Mouse (Mus musculus) adrenal gland, postnatal 14 days (tissue): ENCODE measurements around the gene Mill2. TPM values are rescaled to one million over a fixed set of nuclear protein-coding genes. Genes with fewer than 3 reads are reported as not detected.
"Not testable (repeated sequence)": the region's sequence is repeated elsewhere in the genome, so short reads cannot be mapped to it uniquely, and the experiment has no call there.

ENCODE experiments used
- DNase-seq: peaks from one replicate; pipeline ENCODE4 v3.0.0; 2021; ENCODE audit warnings: mixed read lengths
- long read RNA-seq, 2 experiments: library from polyadenylated mRNA; stranded (forward); transcript quantifications; one replicate each; pipeline ENCODE4 v2.0.0; 2021
- total RNA-seq: library from RNA; stranded (reverse); gene quantifications from 2 replicates; pipeline ENCODE4 v1.2.3, GENCODE M21; 2021

Mill2 gene
- total RNA-seq = 5.1 and 6.3 TPM in 2 replicates
- long read RNA-seq, experiment 1, partial matches to known transcripts = 0 of 8 reads
- long read RNA-seq, experiment 1, other reads (novel, unspliced or antisense) = 6 of 8 reads
- long read RNA-seq, experiment 2, partial matches to known transcripts = 0 of 3 reads
- long read RNA-seq, experiment 2, other reads (novel, unspliced or antisense) = 3 of 3 reads

DNA sequence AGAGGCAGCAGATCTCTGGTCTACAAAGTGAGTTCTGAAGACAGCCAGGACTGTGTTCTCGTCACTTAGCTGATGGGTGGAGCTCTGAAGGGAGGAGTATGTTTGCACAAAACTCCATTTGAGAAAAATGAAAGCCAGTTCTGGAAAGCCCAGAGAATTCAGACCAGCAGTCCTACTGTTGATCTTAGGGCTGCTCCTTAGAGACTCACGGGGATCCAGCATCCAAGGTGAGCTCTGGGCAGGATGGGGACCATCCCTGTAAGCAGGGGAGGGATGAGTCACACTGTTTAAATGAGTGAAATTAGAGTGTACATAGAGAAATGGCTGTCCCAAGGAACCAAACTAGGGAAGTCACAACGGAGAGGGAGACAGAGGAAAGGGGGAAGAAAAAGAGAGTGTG lies at the start of gene Mill2:
TSS of gene Mill2 (plus strand) at position 102 of the 400 bp plus-strand sequence.
- DNase-seq = peak; percentile 17

DNA sequence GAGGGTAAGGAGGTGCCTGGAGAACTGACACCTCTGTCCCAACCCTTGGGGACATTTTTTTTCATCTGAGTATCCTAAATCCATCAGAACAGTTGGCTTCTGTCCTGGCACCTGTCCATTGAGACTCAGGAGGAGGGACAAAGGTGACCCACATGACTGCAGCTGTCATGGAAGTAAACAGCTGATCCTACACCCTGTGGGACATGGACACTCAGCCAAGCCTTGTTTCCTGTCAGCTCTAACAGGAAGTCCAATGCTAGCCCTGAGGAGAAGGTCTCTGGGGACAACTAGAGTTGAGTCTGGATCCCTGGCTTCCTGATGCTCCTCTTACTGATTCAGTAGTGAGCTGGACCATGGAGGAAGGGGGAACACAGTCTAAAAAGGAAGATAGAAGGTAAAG lies 49.1 kb upstream of the Mill2 start:
- DNase-seq = not testable (repeated sequence)

DNA sequence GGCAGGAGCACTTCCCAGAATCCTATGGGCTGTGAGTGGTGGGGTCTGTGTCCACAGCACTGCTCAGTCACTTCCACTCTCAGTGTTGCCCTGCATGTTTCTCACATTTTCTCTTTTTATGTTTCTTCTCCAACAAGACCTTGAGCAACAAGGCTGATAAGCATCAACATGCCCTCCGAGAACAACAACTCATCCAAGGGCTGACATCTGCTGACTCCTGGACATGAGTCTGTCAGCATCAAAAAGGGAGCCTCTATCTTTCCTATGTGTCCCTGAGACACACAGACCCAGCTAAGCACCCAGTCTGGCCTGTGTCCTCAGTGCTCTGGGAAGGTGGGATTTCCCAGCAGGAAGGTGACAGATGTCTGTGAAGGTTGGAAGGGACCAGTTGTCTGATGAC lies 41.3 kb upstream of the Mill2 start, which contains the start of gene Psg19:
TSS of gene Psg19 (minus strand) at position 101 of the 400 bp plus-strand sequence.
- DNase-seq = no peak

DNA sequence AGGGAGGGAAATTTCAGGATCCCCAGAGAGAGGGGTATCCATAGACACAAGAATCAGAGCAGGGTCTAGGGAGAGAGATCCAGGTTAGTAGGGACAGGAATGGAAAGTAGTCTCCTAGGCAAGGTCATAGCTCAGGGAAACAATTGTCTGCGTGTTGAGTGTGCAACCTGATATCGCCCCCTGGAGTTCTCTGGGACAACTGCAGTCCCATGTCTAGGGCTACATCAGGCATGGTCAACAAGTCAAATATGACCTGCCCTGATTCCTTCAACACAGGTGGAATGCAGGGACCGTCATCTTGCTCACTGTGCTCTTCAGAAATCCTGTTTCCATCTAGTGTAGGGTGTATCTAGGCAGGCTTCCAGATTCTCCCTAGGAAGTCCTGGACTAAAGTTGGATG lies 40.6 kb upstream of the Mill2 start:
- no peak for DNase-seq

DNA sequence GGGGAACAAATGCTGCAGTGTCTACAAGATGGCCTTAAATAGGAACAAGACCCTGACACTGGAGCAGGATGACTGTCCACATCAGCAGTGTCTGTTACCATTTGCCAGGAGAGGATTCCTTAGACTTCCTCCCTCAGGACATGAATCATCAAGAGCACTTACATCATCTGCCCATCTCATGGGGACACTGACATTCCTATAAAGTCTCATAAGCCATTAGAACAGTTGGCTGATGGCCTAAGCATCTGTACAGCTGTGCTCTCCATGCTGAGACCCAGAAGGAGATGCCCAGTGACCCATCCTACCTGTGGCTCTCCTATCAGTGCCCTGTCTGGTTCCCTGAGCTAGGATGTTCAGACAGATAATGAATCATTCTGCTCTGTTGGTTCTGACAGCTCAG lies 36.2 kb upstream of the Mill2 start:
- no peak for DNase-seq

DNA sequence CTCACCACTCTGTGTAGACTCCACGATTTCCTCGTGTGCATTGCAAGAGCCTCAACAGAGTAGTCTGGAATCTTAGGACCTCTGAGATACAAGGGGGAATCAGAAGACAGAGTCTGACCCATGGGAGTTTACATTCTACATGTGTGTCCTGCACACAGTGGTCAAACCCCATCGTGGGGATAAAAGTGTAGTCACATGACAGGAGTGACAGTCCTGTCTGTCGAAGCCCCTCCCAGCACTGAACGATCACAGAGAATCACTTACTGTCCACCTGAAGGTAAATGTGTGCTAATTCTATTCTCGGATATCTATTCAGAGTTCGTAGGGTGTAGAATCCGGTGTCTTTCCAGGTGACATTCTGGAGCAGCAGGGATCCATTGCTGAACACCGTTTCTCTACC lies 21.5 kb upstream of the Mill2 start:
- DNase-seq = no peak

DNA sequence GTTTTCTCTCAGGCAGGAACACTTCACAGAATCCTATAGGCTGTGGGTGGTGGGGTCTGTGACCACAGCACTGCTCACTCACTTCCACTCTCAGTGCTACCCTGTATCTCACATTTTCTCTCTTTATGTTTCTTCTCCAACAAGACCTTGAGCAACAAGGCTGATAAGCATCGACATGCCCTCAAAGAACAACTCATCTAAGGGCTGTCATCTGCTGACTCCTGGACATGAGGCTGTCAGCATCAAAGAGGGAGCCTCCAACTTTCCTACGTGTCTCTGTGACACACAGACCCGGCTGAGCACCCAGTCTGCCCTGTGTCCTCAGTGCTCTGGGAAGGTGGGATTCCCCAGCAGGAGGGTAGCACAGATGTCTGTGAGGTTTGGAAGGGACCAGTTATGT lies 18.3 kb upstream of the Mill2 start, which contains the start of gene Psg17:
TSS of gene Psg17 (minus strand) at position 101 of the 400 bp plus-strand sequence.
- DNase-seq = no peak

DNA sequence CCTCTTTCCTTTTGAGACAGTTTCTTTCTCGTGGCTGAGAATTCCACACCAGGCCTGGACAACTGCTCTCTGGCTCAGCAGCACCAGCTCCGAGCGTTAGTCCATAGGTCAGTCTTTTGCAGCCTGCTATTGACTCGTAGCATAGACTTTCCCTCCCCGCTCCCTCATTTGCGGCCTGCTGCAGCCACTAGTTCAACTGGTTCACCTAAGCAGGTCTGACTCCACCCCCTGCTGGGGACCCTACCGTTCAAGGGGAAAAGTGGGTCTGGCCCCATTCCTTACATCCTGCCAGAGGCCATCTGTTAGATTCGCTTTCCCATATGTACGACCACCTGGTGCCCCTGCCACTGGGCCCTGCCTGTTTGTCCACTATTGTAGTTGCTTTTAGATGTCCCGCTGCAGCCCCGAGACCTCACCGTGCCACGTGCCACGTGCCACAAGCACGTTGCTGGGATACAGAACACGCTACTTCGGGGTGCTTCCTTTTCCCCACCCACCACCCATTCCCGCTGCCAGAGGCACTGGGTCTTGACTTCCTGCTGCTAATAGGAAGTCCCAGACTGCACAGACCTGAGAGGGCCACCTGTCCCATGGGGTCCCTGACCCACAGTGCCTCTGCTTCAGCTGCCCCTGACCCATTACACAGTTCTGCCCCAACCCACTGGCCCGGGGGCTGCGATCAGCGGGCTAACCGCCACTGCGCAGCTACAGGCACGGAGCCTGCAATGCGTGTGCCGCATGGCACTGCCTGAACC lies 11.8 kb upstream of the Mill2 start:
- DNase-seq = no peak

DNA sequence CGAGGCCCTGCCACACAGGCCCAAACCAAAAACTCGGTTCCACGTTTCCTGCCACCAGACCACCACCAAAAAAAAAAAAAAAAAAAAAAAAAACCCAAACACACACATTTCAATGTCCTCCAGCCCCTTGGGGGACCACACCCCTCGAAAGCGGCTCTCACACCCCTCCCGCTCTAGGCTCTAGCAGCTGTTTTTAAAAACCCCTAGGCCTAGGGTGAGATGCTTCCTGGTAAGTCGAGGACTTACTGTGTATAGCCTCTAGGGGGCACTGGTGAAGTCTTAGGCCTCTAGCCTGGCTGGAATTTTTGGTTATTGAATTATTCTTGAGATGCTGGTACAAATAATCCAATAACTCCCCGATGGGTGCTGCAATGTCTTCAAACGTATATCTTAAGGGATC lies 11.2 kb upstream of the Mill2 start:
- peak; percentile 11 for DNase-seq

DNA sequence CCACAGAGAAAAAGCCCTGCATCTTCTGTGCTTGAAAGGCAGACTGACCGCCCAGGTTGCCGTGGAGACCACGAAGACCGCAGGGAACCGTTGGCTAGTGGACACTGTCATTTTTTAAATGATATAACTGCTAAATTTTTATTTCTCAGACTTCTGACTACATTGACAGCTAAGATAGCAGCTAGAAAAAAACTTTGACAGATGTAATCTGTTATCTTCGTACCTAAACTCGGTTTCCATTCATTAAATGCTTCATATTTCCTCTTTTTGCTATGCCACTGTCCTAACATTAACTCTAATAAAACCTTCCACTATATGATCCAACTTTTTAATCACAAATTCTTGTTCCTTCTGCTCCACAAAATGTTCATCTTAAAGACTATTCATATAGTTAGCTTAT lies 10.2 kb upstream of the Mill2 start:
- no peak for DNase-seq

DNA sequence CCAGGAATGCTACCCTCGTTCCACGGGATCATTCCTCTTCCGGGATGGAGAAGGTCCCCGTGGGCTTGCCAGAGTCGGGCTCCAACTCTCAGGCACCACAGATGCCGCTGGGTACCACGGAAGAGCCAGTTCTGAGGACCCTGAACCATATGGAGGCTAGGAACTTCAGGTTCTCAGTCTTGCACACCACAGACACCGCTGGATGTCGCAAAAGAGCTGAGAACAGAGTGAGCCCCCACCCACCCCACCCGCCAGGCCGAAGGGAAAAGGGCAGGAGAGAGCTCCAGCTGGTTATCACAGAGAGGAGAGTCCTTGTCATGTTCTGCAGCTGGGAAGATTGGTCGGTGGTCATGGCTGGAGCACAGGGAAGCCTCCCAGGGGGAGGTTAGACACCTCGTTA lies 7.5 kb upstream of the Mill2 start:
- DNase-seq = peak; percentile 21

DNA sequence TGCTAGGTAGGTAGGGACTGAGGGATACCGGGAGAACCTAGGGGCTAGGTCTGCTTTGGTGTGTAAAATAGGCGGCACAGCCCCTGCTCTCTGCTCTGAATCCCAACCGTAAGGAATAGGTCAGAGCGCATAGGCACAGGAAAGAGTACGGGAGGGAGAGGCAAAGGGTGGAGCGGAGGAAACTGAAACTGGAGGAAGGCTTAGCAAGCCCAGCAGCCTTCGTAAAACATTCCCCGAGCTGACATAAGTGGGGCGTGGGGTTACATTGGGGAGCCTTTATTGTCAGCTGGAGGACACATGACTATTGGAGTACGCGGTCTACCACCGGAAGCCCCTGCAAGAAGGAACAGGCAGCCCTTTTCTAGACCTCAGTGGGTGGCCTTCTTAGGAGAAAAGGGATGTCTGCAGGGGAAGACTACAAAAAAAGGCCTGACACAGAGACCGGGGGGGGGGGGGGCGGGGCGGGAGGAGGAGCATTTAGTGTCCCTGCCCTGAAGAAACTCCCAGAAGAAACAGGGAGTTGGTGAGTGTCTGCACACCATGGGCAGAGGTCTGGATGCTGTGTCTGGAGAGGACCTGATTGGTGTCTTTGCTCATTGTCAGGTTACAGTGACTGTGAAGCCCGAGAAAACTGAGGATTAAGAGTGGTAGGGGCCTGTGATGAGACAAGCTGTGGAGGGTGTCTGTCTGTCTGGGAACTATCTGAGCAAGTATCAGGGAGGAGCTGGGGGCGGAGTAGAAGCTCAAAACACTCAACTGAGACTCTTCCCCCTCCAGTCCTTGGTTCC lies 814 bp downstream of the Mill2 start:
- DNase-seq = peak; percentile 52

DNA sequence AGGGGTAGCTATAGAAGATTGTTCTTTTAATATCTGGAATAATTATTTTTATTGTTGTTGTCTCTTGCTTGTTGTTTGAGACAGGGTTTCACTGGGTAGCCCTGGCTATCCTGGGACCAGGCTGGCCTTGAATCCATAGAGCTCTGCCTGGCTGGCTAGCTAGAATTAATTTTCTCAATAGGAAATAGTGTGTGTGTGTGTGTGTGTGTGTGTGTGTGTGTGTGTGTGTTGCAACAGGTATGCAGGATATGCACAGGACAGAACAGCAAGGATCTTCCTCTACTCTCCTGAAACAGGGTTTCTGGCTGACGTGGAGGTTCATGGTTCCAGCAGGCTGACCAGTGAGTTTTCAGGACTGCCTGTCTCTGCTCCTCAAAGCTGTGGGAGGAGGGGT lies 1.4 kb downstream of the Mill2 start:
- no peak for DNase-seq

DNA sequence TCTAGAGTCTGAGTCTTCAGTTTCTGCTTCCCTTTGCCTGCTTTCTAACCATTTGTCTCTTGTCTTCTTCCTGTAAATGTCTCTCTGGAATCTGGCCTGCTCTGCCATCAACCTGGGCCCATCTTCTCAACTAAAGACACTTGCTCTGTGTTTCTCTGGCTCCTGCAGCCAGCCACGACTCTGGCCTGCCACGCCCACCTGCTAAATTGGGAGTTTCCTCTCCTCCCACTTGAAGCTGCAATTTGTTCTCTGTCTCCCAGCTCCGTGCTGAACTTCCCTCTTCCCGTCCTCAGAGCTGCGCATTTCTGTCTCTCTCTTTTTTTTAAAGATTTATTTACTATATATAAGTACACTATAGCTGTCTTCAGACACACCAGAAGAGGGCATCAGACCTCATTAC lies 5.0 kb downstream of the Mill2 start:
- no peak for DNase-seq

DNA sequence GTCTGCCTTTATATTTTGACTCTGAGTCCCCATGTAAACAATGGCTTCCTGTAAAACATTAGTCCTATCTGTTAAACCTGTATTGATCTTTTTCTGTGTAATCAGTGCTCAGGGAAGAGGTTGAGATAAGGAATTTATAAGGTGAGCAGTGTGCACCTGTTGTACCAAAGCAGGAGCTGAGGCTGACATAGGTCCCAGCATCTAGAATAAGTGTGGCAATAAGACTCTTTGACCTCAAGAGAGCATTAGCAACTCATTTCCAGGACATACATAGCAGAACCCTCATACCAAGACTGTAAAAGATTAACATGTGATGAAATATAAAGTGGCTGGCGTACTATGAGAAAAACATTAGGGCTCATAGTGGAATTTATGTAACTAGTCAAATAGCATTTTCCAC lies 8.6 kb downstream of the Mill2 start:
- DNase-seq = no peak

DNA sequence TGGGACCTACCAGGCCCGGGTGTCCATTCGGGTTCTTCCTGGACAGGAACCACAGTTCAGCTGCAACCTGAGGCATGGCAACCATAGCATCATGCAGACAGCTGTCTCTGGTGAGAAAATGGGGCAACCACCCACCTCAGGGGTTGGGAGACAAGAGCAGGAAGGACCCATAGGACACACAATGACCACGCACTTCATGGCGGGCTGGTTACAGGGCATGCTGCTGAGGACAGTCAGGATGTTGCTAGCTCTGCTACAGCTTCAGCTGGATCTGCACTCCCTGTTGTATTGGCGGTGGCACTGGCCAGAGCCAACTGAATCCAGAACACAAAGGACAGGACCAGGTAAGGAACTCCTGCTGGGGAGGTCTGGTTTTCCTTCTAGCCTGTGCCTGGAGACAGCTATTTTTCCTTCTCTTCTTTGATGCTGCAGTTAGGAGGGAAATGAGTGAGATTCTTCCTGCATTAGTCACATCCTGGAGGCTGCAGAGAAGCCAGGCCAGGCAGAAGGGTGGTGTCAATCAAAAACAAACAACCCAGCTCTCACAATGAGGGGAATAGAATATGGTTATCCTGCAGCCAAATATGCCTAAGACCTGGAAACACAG lies 18.6 kb downstream of the Mill2 start:
- no peak for DNase-seq

DNA sequence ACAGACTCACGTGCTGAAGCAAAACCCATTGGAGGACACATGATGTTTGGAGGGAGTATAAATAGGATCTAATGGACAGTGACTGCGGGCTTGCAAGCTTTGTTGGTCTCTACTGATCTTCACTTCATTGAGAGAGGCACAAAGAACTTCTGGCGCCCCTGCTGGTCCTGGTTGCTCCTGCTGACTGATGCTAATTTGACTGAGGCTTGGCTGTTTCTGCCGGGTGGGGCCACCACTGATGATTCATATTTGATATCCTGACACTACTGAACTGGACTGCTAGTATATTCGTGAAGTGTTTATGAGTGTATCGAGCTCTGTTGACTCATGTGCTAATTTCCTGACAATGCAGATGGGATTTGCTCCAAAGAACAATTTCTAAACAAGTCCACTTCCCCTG lies 23.0 kb downstream of the Mill2 start:
- no peak for DNase-seq

DNA sequence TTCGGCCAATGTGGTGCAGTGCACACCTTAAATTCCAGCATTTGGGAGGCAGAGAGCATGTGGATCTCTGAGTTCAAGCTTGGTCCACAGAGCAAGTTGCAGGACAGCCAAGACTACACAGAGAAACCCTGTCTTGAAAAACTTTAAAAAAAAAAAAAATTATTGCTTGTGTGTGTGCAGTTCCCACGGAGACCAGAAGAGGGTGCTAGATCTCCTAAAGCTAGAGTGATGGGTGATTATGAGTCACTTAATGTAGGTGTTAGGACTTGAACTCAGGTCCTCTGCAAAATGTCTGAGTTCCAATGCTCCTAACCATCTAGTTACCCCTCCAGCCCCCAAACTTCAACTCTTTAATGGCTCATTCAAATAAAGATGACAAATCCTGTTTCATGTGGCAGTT lies 28.7 kb downstream of the Mill2 start:
- no peak for DNase-seq

DNA sequence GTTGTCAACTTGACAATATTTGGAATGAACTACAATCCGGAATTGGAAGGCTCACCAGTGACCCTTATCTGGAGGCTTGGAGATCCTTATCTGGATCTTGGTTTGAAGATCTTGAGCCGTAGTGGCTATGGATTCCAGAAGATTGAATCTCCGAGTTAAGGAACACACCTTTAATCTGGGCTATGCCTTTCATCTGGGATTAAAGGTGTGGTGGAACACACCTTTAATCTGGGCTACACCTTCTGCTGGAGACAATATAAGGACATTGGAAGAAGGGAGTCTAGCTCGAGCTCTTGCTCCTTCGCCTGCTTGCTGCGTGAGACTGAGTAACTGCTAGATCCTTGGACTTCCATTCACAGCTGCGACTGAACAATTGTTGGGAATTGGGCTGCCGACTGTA lies 31.3 kb downstream of the Mill2 start, which contains the start of gene Pglyrp1:
TSS of gene Pglyrp1 (plus strand) at position 301 of the 400 bp plus-strand sequence.
- DNase-seq = not testable (repeated sequence)

DNA sequence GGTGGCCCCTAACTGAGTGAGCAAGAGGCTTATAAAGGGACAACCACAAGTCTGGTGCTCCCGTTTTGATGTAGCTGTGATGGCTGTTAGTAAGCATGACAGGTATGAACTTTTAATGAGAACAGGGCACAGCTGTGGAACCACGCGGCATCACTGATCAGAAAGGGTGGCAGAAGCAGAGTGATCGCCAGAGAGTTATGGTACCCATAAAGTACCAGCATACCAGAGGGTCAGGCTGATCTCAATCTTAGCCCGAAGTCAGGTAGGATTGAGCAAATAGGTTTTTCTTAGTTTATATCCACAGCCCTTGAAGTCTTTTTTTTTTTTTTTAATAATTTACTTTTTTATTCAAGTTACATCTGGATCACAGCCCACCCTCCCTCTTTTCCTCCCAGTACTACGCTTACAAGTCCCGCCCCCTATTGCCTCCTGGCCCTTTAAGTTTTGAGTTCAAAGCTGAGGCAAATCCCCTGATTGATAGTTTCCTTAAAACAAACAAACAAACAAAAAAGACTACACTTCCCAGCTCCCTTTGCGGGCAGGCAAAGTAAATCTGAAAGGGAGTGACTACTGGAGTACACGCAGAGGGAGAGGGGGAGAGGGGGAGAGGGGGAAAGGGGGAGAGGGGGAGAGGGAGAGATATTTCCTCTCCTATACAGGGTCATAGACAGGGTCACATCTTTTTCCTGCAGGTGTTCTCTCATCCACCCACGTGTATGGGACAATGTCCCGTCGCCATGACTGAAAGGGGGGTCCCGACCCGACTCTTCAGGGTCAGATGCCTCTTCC lies 32.4 kb downstream of the Mill2 start:
- DNase-seq = no peak

DNA sequence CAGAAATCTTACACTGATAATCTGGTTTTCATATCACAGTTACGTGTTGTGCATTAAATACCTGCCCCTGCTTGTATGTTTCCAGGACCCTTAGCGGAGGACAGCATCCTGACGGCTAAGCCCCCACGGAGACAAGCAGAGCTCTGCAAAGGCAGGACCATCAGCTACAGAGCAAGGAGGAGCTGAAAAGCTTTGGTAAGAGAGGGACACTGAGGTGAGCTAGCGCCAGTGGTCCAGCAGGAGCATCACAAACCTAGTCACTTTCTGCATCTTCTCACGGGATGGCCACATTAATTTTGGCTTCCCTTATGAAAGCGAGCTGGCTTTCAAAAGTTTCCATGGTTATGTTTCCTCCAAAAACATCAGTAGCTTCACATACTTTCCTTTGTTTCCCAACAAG lies 33.0 kb downstream of the Mill2 start:
- DNase-seq = no peak

DNA sequence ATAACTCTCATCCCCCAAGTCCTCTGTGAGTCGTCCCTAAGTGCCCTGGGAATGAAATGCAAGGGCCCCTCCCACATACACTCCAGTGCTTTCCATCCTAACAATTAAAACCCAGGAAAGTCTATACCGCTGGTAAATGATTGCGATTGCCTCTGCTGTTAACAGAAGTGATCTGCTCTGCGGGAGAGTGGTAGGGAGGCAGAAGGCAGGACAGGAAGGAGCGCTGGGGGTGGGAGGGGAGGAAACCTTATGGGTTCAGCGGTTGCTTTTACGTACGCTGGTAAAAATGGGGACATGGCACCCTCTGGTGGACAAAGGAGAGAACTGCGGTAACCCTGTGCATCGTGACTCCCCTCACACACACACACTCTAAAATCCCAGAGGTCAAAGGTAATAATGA lies 33.5 kb downstream of the Mill2 start:
- DNase-seq = peak; percentile 81
